Mouse (Mus musculus) lung, postnatal 25 days (tissue): ENCODE measurements around the gene Prg4.

Experiments used
- DNase-seq: peaks from one replicate; pipeline ENCODE4 v3.0.0; 2022; ENCODE audit warnings: low spot score

Prg4 gene

DNA sequence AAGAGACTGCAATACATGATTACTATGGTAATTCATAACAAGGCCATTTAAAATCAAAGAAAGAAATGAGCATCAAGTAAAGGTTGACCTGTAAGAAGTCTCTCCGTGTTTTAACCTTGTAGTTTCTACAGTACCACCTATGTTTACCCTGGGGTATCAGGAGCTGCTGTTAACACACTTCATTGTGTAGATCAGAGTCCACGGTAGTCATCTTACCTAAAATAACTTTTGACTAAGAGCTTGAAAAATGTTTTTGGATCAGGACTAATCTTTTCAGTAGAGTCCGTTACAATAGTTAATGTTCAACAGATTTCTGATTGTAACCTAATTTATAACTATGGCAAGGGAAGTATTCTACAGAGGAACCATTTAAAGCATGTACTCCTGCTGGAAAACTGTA, 61.4 kb downstream of the Prg4 start:
- no peak for DNase-seq

DNA sequence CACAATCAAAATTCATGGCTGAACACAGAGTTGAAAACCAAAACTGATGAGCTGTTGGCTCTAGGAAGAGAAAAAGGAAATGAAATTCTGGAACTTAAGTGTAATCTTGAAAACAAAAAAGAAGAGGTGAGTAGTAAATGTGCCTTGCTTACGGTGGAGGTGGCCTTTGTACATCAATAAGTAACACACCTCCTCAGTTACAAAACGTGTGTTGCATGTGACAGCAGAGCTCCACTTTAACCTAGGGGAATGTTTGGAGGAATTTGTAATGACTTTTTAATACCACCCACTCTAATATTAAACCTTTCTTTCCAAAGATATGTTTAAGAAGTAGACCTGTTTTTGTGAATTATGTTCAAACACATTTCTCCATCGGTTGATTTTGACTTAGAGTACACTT, 62.1 kb downstream of the Prg4 start:
- no peak for DNase-seq
